Mouse (Mus musculus): ENCODE results near the gene Tia1. TPM values are rescaled to one million over a fixed set of nuclear protein-coding genes. Genes with fewer than 3 reads are reported as not detected.

Tia1 gene
- polyA plus RNA-seq, 1 experiment from 2014 or later: 236 TPM

DNA sequence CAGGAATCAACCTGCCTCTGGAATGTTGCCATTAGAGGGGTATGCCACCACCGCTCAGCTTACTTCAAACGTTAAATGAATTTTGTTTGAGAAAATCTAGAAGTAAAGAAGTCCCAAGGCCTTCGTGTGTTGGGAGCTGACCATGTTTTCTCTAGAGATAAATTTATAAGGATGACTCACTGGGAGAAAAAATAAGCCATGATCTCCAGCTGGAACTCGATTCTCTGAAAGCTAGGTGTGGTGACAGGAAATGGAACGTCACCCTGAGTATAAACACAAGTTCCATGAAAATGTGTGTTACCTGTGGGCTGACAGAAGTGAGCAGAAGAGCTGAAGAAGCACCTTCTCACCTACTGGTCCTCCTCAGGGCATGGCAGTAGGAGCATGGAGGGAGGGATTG is 72.9 kb downstream of the Tia1 start:
- Histone ChIP-seq H3K27ac (ENCODE audit: low read depth, low read length) (no peak overlapping the region), H3K4me1 (ENCODE audit: control insufficient read depth, insufficient read depth, low read length) (peaks cover 28% of the 10 kb centered on the region)
- WGBS: 77% methylated on average over 5 of the region's 5 CpGs

GRCm38 (mm10) chr6:86479311-86479710 is 75.3 kb downstream of the Tia1 start:
- no peak for ATAC-seq (ENCODE audit: low FRiP score, low TSS enrichment)
- no peaks in the 10 kb centered on the region for H3K36me3 ChIP-seq (ENCODE audit: control insufficient read depth, insufficient read depth, low read length)
- WGBS: 53% methylated on average over 3 of the region's 3 CpGs
- no peaks in the 10 kb centered on the region for H3K27me3 ChIP-seq (ENCODE audit: control insufficient read depth, insufficient read depth, low read length)
- H3K4me2 ChIP-seq (replicated peaks; ENCODE audit: low read depth, low read length): no peak overlapping the region
- H3K4me1 ChIP-seq (ENCODE audit: control insufficient read depth, insufficient read depth, low read length): peaks cover 20% of the 10 kb centered on the region
- H3K9ac ChIP-seq (ENCODE audit: low read depth, low read length): no peak overlapping the region
- no peak overlapping the region for H3K4me3 ChIP-seq (ENCODE audit: low read length)
- peak overlapping the region; percentile 89; the same call in 1 of the 2 replicates for H3K27ac ChIP-seq (ENCODE audit: low read depth, low read length)
- H3K9me3 ChIP-seq (ENCODE audit: control insufficient read depth, low read length): no peaks in the 10 kb centered on the region

More for the DNA sequence above, 72.9 kb downstream of the Tia1 start:
- H3K9me3 ChIP-seq (ENCODE audit: control insufficient read depth, low read length): no peaks in the 10 kb centered on the region
- no peak overlapping the region for H3K4me3 ChIP-seq (ENCODE audit: low read length)
- no peaks in the 10 kb centered on the region for H3K36me3 ChIP-seq (ENCODE audit: control insufficient read depth, insufficient read depth, low read length)
- H3K9ac ChIP-seq (ENCODE audit: low read depth, low read length): no peak overlapping the region
- no peak overlapping the region for H3K4me2 ChIP-seq (replicated peaks; ENCODE audit: low read depth, low read length)
- no peak for ATAC-seq (ENCODE audit: low FRiP score, low TSS enrichment)
- H3K27me3 ChIP-seq (ENCODE audit: control insufficient read depth, insufficient read depth, low read length): no peaks in the 10 kb centered on the region

GRCm38 (mm10) chr6:86479816-86480188 is 75.8 kb downstream of the Tia1 start:
- H3K4me3 ChIP-seq (ENCODE audit: low read length): no peak overlapping the region
- H3K27me3 ChIP-seq (ENCODE audit: control insufficient read depth, insufficient read depth, low read length): no peaks in the 10 kb centered on the region
- H3K9me3 ChIP-seq (ENCODE audit: control insufficient read depth, low read length): no peaks in the 10 kb centered on the region
- no peaks in the 10 kb centered on the region for H3K36me3 ChIP-seq (ENCODE audit: control insufficient read depth, insufficient read depth, low read length)
- peaks cover 20% of the 10 kb centered on the region for H3K4me1 ChIP-seq (ENCODE audit: control insufficient read depth, insufficient read depth, low read length)
- no peak for ATAC-seq (ENCODE audit: low FRiP score, low TSS enrichment)
- H3K4me2 ChIP-seq (replicated peaks; ENCODE audit: low read depth, low read length): no peak overlapping the region
- H3K9ac ChIP-seq (ENCODE audit: low read depth, low read length): peak overlapping the region; percentile 31; the same call in 1 of the 2 replicates
- peak overlapping the region; percentile 89 for H3K27ac ChIP-seq (ENCODE audit: low read depth, low read length)

- no peaks in the 10 kb centered on the region for H3K27me3 ChIP-seq (ENCODE audit: control insufficient read depth, insufficient read depth, low read length)
- H3K9ac ChIP-seq (ENCODE audit: low read depth, low read length): peak overlapping the region; percentile 31; the same call in 1 of the 2 replicates
- H3K36me3 ChIP-seq (ENCODE audit: control insufficient read depth, insufficient read depth, low read length): no peaks in the 10 kb centered on the region
- peak overlapping the region; percentile 17; the same call in 1 of the 2 replicates for H3K4me3 ChIP-seq (ENCODE audit: low read length)
- 16% methylated on average over 9 of the region's 9 CpGs for WGBS
- H3K27ac ChIP-seq (ENCODE audit: low read depth, low read length): peak overlapping the region; percentile 89
- peak overlapping the region; percentile 37 for H3K4me2 ChIP-seq (replicated peaks; ENCODE audit: low read depth, low read length)
- peaks cover 20% of the 10 kb centered on the region for H3K4me1 ChIP-seq (ENCODE audit: control insufficient read depth, insufficient read depth, low read length)
- H3K9me3 ChIP-seq (ENCODE audit: control insufficient read depth, low read length): no peaks in the 10 kb centered on the region
- ATAC-seq (ENCODE audit: low FRiP score, low TSS enrichment): peak; percentile 49; the same call in 1 of the 2 replicates
Measured at GRCm38 (mm10) chr6:86480189-86480831, 76.3 kb downstream of the Tia1 start.

DNA sequence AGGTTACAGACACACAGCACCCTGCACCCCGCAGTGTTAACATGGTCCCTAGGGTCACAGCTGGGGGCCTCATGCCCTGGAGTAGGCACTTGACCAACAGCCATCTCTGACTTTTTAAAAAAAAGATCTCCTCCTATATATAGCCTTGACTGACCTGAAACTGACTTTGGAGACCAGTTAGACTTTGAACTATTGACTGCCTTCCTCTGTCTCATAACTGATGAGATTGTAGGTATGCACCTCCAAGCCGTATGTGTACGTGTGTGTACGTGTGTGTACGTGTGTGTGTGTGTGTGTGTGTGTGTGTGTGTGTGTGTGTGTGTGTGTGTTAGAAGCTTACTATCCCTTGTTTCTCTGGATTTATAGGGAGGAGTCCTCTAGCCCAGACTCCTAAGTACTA is 77.9 kb downstream of the Tia1 start:
- H3K27ac ChIP-seq (ENCODE audit: low read depth, low read length): no peak overlapping the region
- 99% methylated on average over 5 of the region's 5 CpGs for WGBS
- no peak overlapping the region for H3K4me3 ChIP-seq (ENCODE audit: low read length)
- no peak for ATAC-seq (ENCODE audit: low FRiP score, low TSS enrichment)
- no peaks in the 10 kb centered on the region for H3K27me3 ChIP-seq (ENCODE audit: control insufficient read depth, insufficient read depth, low read length)
- no peaks in the 10 kb centered on the region for H3K36me3 ChIP-seq (ENCODE audit: control insufficient read depth, insufficient read depth, low read length)
- H3K9ac ChIP-seq (ENCODE audit: low read depth, low read length): no peak overlapping the region
- H3K4me2 ChIP-seq (replicated peaks; ENCODE audit: low read depth, low read length): no peak overlapping the region
- no peaks in the 10 kb centered on the region for H3K9me3 ChIP-seq (ENCODE audit: control insufficient read depth, low read length)
- H3K4me1 ChIP-seq (ENCODE audit: control insufficient read depth, insufficient read depth, low read length): peaks cover 31% of the 10 kb centered on the region

Other genes with a start within 250 kb of the Tia1 start
- 5.1 and 12.3 TPM in 2 replicates for gene Tgfa, start 209.0 kb upstream of the Tia1 start, polyA plus RNA-seq (2014; fragmentation: Nextera tagmentation; extraction: Ambion mirVana)
- gene Fam136a, start 38.6 kb upstream of the Tia1 start, polyA plus RNA-seq (2014; fragmentation: Nextera tagmentation; extraction: Ambion mirVana): 154 and 156 TPM in 2 replicates
- gene Snrpg, start 32.9 kb upstream of the Tia1 start, polyA plus RNA-seq (2014; fragmentation: Nextera tagmentation; extraction: Ambion mirVana): 814 and 1,116 TPM in 2 replicates
- 40.9 and 96.4 TPM in 2 replicates for gene Pcyox1, start 7.1 kb upstream of the Tia1 start, polyA plus RNA-seq (2014; fragmentation: Nextera tagmentation; extraction: Ambion mirVana)
- gene Gm44790, start 22.4 kb downstream of the Tia1 start, polyA plus RNA-seq (2014; fragmentation: Nextera tagmentation; extraction: Ambion mirVana): not detected in 2 replicates
- 23.3 and 23.5 TPM in 2 replicates for gene C87436, start 34.2 kb downstream of the Tia1 start, polyA plus RNA-seq (2014; fragmentation: Nextera tagmentation; extraction: Ambion mirVana)
- 475 and 492 TPM in 2 replicates for gene Pcbp1, start 122.1 kb downstream of the Tia1 start, polyA plus RNA-seq (2014; fragmentation: Nextera tagmentation; extraction: Ambion mirVana)
- 0.50 and 0.61 TPM in 2 replicates for gene Asprv1, start 223.9 kb downstream of the Tia1 start, polyA plus RNA-seq (2014; fragmentation: Nextera tagmentation; extraction: Ambion mirVana)